Mouse (Mus musculus) lung, postnatal 14 days (tissue): Measurements from ENCODE around the gene Agfg1.
"Not testable (repeated sequence)": the region's sequence is repeated elsewhere in the genome, so short reads cannot be mapped to it uniquely, and the experiment has no call there.

Experiments used
- DNase-seq: peaks from one replicate; pipeline ENCODE4 v3.0.0; 2021

Gene Agfg1

DNA sequence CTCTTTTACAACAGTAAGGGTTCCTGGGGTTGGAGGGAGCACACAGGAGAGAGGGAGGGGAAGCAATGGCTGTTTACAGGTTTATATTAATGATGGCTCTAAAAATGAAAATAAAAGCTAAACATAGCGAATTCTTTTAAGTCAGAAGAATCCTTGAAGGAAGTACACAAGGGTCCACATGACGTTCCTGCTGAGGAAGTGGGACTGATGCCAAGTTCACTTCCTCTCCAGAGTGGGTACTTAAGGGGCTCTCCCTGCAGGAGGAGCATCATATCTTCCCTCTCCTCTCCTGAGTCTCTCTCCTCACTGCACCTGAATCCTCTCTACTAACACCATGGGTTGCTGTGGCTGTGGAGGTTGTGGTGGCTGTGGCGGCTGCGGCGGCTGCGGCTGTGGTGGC is 85.4 kb downstream of the Agfg1 start, which contains the start of gene A030014E15Rik:
A030014E15Rik (plus strand) TSS at position 268 of the 400 bp plus-strand sequence.
- DNase-seq = peak; percentile 35

DNA sequence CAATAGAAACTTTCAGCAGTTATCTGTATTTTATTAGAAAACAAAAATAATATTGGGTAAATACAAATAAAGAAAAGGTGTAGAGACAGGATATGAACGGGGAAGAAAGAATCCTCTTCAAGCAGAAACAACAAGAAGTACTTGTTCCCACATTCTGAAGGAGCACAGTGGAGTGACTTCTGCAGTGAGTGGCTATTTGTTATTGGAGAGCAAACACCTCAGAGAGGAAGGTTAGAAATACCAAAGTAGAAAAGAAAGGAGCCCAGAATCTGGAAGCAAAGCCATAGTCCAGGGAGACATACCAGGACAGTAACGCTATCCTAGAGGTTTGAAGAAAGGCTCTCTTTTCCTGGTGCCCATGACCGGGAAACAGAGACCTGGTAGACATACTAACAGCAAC is 91.3 kb downstream of the Agfg1 start:
- DNase-seq = not testable (repeated sequence)

DNA sequence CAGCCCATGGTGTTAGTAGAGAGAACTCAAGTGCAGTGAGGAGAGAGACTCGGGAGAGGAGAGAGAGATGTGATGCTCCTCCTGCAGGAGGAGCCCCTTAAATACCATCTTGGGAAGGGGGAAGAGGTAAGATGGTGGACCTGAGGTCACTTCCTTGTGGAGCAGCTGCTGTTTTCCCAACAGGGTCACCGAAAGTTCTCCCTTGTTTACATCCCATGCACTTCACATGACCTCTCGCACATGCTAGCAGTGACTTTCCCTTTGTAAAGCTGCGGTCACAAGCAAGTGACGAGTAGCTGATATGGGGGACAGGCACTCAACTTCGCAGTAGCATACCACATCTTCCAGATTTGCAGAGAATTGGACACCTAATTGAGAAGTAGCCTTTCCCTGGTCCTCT is 92.0 kb downstream of the Agfg1 start, which contains the start of gene Gm6217:
Gm6217 (minus strand) TSS at position 74 of the 400 bp plus-strand sequence.
- not testable (repeated sequence) for DNase-seq

DNA sequence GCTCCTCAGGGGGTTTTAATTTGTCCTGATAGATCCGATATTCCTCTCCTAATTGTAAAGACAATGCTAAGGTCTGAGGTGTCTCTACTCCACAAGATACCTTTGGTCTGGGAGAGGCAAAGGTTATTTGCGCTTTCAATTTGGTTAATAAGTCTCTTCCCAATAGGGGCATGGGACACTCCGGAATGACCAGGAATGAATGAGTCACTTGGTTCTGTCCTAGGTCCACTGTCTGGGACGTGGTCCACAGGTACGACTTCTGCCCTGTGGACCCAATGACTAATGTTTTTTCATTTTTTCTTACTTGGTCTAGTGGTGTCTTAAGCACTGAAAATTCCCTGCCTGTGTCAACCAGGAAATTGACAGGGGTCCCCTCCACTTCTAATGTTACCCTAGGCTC is 99.4 kb downstream of the Agfg1 start:
- DNase-seq = no peak

DNA sequence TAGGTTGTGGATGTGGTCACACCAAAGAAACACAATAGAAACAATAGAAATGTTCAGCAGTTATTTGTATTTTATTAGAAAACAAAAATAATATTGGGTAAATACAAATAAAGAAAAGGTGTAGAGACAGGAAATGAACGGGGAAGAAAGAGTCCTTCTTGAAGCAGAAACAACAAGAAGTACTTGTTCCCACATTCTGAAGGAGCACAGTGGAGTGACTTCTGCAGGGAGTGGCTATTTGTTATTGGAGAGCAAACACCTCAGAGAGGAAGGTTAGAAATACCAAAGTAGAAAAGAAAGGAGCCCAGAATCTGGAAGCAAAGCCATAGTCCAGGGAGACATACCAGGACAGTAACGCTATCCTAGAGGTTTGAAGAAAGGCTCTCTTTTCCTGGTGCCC is 103.2 kb downstream of the Agfg1 start:
- not testable (repeated sequence) for DNase-seq

DNA sequence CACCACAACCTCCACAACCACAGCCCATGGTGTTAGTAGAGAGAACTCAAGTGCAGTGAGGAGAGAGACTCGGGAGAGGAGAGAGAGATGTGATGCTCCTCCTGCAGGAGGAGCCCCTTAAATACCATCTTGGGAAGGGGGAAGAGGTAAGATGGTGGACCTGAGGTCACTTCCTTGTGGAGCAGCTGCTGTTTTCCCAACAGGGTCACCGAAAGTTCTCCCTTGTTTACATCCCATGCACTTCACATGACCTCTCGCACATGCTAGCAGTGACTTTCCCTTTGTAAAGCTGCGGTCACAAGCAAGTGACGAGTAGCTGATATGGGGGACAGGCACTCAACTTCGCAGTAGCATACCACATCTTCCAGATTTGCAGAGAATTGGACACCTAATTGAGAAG is 104.0 kb downstream of the Agfg1 start, which contains the start of gene A030003K21Rik:
A030003K21Rik (minus strand) TSS at position 94 of the 400 bp plus-strand sequence.
- DNase-seq = not testable (repeated sequence)

DNA sequence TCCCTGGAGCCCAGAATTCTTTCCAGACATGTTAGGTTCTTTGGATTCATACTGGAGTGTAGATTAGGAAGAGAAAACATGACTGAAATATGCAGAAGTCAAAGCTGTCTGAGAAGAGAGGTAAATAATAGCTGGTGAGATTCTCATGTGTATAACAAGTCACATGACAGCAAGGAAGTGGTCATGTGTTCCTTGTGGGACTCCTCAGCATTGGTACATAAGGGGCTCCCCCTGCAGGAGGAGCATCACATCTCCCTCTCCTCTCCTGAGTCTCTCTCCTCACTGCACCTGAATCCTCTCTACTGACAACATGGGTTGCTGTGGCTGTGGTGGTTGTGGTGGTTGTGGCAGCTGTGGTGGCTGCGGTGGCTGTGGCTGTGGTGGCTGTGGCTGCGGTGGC is 106.7 kb downstream of the Agfg1 start:
- not testable (repeated sequence) for DNase-seq

DNA sequence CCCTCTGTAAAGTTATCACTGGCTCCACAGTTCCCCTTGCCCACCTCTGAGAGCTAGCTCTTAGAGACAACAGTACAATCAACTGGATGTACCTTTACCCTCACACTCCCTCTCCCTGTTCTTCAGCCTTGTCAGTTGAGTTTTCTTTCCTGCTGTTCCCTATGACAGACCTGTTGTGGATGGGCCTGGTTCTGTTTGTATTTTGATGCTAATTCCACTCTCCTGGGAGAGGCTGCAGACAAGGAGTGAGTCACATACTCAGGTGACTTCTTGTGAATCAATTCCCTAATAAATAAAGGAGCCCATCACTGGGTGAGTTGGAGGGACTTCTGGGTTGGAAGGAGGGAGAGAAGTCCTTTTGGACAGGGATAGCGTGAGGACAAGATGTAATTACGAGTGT is 109.3 kb downstream of the Agfg1 start:
- no peak for DNase-seq
